Mouse (Mus musculus) intestine, embryonic 15.5 days (tissue): ENCODE data around the gene Pitpnc1. TPM values are rescaled to one million over a fixed set of nuclear protein-coding genes. Genes with fewer than 3 reads are reported as not detected.
A peak's percentile ranks its signal among the peaks of the same experiment; 100 is the strongest.

Experiments used
- ATAC-seq: fragments of 200-750 bp; cut with Nextera tagmentation; 2 replicates; pipeline ENCODE4 v1.8.0; 2017; ENCODE audit warnings: moderate TSS enrichment, moderate library complexity
- H3K27ac ChIP-seq: fragments of 300-500 bp; sonication (generic); 2 replicates; pipeline ENCODE4 v1.5.1; 2015; ENCODE audit warnings: mild to moderate bottlenecking, inconsistent platforms
- H3K27me3 ChIP-seq: fragments of 300-500 bp; sonication (generic); replicated peaks from 2 replicates; pipeline ENCODE4 v1.6.1; 2015; ENCODE audit warnings: inconsistent platforms
- H3K36me3 ChIP-seq: fragments of 300-500 bp; sonication (generic); 2 replicates; pipeline ENCODE4 v1.6.1; 2015; ENCODE audit warnings: inconsistent platforms
- H3K4me1 ChIP-seq: fragments of 300-500 bp; sonication (generic); replicated peaks from 2 replicates; pipeline ENCODE4 v1.6.1; 2015; ENCODE audit warnings: inconsistent platforms
- H3K4me2 ChIP-seq: fragments of 300-500 bp; sonication (generic); replicated peaks from 2 replicates; pipeline ENCODE4 v1.6.1; 2015; ENCODE audit warnings: mild to moderate bottlenecking, inconsistent platforms
- H3K4me3 ChIP-seq: fragments of 300-500 bp; sonication (generic); replicated peaks from 2 replicates; pipeline ENCODE4 v1.5.1; 2015; ENCODE audit warnings: inconsistent platforms
- H3K9ac ChIP-seq: fragments of 300-500 bp; sonication (generic); 2 replicates; pipeline ENCODE4 v1.6.1; 2015; ENCODE audit warnings: inconsistent platforms
- H3K9me3 ChIP-seq: fragments of 300-500 bp; sonication (generic); 2 replicates; pipeline ENCODE4 v1.6.1; 2016; ENCODE audit warnings: inconsistent platforms
- WGBS: fragments of 180-500 bp; shearing (Covaris S2); methylation state at CpG from one replicate; pipeline ENCODE4 v1.1.7; 2015; 5-methylcytosine and 5-hydroxymethylcytosine counted together
- polyA plus RNA-seq: library from polyadenylated mRNA; unstranded; fragments of >200 nt; fragmentation: Nextera tagmentation; extraction: Ambion mirVana; gene quantifications from 2 replicates; pipeline ENCODE4 v1.2.1, GENCODE M21; 2015

The Pitpnc1 gene
- polyA plus RNA-seq, 1 experiment from 2014 or later, result 14.2 TPM

DNA sequence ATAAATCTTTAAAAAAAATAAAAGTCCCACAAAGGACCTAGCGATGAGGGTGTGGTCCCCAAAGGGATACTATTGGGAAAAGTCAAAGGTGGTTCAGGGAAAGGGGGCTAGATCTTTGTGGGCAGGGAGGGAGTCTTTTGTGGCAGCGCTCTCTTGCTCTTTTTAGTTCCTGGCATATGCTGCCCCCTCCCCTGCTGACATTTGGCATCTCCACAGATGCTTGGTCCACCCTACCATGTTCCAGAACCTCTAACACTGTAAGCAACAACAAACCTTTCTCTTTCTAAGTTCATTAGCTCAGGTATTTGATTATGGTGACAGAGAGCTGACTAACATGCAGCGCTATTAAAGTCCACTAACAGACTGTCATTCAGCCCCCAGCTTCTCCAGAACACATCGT lies 145.3 kb downstream of the Pitpnc1 start:
- ATAC-seq, result no peak
- H3K4me1 ChIP-seq, result no peaks in the 10 kb centered on the region
- no peak overlapping the region for H3K27ac ChIP-seq
- 88% methylated on average over 4 of the region's 4 CpGs for WGBS
- H3K9me3 ChIP-seq, result no peaks in the 10 kb centered on the region
- H3K9ac ChIP-seq, result no peak overlapping the region
- no peaks in the 10 kb centered on the region for H3K27me3 ChIP-seq
- H3K4me3 ChIP-seq, result no peak overlapping the region
- no peak overlapping the region for H3K4me2 ChIP-seq
- no peaks in the 10 kb centered on the region for H3K36me3 ChIP-seq

DNA sequence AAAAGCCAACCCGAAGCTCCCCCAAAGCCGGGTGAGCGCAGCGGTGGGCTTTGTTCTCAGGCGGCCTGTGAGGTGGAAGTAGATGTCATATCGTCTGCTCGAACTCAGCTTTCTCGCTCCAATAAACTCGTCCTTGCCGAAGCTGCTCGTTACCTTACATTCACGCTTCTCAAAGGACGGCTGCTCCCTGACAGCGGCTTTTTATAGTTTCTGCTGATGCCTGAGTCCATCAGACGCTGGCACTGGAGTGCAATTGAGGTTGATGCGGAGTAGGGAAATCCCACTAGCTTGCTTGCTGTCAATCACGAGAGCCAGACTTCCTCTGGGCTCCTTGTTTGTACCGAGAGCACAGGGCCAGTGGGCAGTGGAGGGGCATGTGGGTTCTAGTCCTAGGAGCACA lies 147.3 kb downstream of the Pitpnc1 start:
- Histone ChIP-seq H3K4me2 (0 out of 2 replicates have a peak overlapping the region, but pooled peaks have one; percentile 2), H3K9ac (no peak overlapping the region), H3K4me1 (no peaks in the 10 kb centered on the region), H3K9me3 (no peaks in the 10 kb centered on the region), H3K27ac (0 out of 2 replicates have a peak overlapping the region, but pooled peaks have one; percentile 29), H3K27me3 (no peaks in the 10 kb centered on the region), H3K36me3 (no peaks in the 10 kb centered on the region), H3K4me3 (no peak overlapping the region)
- 48% methylated on average over 18 of the region's 18 CpGs for WGBS
- no peak for ATAC-seq

DNA sequence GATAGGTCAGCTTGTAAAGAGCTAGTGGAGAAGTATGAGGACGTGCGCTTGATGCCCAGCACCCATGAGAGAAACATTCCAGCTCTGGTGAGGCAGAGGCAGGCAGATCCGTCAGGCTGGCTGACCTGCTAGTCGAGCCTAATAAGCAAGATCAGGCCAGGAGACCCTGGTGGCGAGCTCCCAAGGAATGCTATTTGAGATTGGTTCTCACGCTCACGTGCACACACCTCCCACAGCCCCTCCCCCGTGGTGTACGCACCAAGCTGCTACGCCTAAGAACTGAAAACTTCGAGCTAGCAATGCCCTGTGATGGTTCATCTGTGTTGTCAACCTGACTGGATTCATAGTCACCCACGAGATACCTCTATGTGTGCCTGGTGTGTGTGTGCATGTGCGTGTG lies 148.3 kb downstream of the Pitpnc1 start:
- Histone ChIP-seq H3K36me3 (no peaks in the 10 kb centered on the region), H3K4me1 (no peaks in the 10 kb centered on the region), H3K27ac (no peak overlapping the region), H3K4me3 (no peak overlapping the region), H3K4me2 (no peak overlapping the region), H3K27me3 (no peaks in the 10 kb centered on the region), H3K9me3 (no peaks in the 10 kb centered on the region), H3K9ac (no peak overlapping the region)
- 92% methylated on average over 13 of the region's 13 CpGs for WGBS
- no peak for ATAC-seq

DNA sequence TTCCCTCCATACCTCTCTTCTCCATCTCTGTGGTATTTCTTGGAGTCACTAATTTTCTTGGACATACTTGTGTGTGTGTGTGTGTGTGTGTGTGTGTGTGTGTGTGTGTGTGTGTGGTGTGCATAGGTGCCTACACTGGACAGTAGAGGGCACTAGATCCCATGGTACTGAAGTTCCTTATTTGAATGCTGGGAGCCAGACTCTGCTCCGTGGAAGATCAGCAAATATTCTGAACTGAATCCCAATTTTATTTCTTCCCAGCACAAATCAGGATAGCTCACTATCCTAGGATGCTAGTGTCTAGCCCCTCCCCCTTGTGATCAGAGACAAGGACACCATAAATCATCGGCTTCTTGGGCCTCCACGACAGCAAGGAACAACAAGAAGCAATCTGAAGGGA lies 148.7 kb downstream of the Pitpnc1 start:
- no peak overlapping the region for H3K9ac ChIP-seq

DNA sequence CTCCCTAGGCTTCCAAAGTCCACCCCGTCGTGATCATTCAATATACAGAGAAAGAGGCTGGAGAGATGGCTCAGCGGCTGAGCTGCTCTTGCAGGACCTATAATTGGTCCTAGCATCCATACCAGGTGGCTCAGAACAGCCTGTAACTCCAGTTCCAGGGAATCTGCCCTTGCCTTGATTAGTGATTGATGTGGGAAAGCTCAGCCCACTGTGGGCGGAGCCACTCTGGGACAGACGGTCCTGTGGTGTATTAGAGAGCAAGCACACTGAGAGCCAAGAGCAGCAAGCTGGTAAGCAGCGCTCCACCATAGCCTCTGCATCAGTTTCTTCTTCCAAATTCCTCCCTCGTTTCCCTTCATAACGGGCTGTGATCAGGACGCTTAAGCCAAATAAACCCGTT lies 150.6 kb downstream of the Pitpnc1 start:
- Histone ChIP-seq H3K9ac (no peak overlapping the region), H3K27ac (no peak overlapping the region), H3K9me3 (no peaks in the 10 kb centered on the region), H3K27me3 (no peaks in the 10 kb centered on the region), H3K4me3 (no peak overlapping the region), H3K36me3 (no peaks in the 10 kb centered on the region), H3K4me1 (no peaks in the 10 kb centered on the region), H3K4me2 (no peak overlapping the region)
- ATAC-seq, result no peak
- WGBS, result 55% methylated on average over 10 of the region's 10 CpGs

More for the DNA sequence above, 148.7 kb downstream of the Pitpnc1 start:
- WGBS, result 90% methylated on average over 3 of the region's 3 CpGs
- Histone ChIP-seq H3K9me3 (no peaks in the 10 kb centered on the region), H3K4me2 (no peak overlapping the region), H3K27me3 (no peaks in the 10 kb centered on the region), H3K36me3 (no peaks in the 10 kb centered on the region), H3K4me3 (no peak overlapping the region), H3K27ac (no peak overlapping the region), H3K4me1 (no peaks in the 10 kb centered on the region)
- ATAC-seq, result no peak

DNA sequence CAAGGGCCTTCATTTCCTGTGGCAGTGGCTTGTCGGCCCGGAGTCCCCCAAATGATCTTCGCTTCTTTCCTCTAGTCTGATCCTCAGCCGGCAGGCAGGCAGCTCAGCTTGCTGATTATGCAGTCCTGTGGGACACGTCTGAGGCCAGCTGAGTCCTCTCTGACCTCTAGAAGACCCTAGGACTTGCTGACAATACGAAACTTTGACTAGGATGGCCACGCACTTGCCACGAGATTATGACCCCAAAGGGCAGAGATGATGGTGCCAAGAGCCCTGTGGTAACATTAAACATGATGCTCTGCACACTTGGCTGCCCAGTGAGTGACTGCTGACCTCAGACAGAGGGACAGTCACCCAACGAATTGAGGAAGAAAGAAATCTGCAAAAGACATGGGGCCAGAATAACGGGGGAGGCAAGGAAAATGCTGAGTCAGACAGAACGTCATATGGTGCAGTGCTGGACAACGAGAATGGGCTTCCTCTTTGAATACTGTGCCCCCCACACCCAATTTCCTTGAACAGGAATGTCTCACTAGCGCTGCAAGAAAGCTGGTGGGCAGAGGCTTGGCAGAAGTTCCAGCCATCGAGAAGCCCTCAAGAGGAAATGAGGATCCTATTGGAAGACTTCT lies 152.7 kb downstream of the Pitpnc1 start:
- no peak overlapping the region for H3K27ac ChIP-seq
- H3K4me1 ChIP-seq, result no peaks in the 10 kb centered on the region
- H3K36me3 ChIP-seq, result 0 out of 2 replicates have a peak, but pooled peaks cover 4% of the 10 kb centered on the region
- no peak overlapping the region for H3K4me2 ChIP-seq
- no peaks in the 10 kb centered on the region for H3K27me3 ChIP-seq
- no peak overlapping the region for H3K4me3 ChIP-seq
- whole genome bisulfite sequencing, result 71% methylated on average over 14 of the region's 14 CpGs
- H3K9me3 ChIP-seq, result no peaks in the 10 kb centered on the region
- H3K9ac ChIP-seq, result no peak overlapping the region
- no peak for ATAC-seq

DNA sequence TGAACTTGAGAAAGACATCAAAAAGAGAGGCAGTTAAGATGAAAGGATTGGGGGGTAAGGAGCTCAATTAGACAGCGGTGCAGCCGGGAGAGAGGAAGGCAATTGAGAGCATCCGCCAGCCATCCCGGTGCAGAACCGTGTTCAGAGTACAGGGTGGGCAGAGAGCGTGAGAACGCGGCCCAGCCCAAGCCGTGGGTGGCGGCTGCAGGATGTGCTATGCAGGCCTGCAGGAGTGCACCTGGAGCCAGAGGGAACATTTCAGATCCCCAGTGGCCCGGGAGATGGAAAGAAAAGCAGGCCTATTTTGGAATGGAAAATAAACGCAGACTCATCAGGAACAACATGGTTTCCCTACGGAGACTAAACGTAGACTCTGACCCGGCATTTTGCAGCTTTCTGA lies 155.0 kb downstream of the Pitpnc1 start:
- Histone ChIP-seq H3K9me3 (no peaks in the 10 kb centered on the region), H3K27ac (no peak overlapping the region), H3K4me1 (no peaks in the 10 kb centered on the region), H3K4me3 (no peak overlapping the region), H3K4me2 (no peak overlapping the region), H3K36me3 (0 out of 2 replicates have a peak, but pooled peaks cover 4% of the 10 kb centered on the region), H3K27me3 (no peaks in the 10 kb centered on the region), H3K9ac (no peak overlapping the region)
- no peak for ATAC-seq
- WGBS, result 72% methylated on average over 15 of the region's 15 CpGs

DNA sequence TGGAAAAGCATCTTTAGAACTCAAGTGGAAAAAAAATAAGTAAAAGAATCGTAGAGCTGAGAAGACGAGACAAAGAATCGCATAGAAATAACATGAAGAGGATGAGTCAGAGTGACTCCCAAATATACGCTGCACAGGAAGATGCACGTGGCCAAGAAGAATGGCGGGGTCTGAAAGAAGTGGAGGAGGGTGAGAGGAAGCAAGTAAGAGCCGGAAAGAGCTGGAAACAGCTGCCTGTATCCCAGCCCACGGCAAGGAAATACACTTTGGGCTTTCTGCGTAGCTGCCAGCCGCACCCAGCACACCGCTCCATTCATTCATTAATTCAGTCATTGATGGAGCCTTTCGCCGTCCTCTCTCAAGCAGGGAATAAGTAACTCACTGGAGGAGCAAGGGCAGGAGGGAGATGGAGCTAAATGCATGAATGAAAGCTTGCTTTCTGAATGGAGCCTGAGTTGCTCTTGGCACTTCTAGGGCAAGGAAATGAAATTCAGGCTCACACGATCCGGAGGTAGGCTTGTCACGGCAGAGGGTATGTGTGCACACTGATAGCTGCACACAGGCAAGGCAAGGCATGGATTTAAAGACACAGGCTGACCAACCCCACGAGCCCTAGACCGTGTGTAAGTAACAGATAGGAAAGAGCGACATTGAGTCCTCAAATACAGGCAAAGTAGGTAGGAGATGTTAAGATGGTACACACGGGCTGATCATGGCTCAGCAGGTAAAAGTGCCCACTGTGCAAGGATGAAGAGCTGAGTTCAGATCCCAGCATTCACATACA lies 160.0 kb downstream of the Pitpnc1 start:
- H3K4me1 ChIP-seq, result no peaks in the 10 kb centered on the region
- H3K36me3 ChIP-seq, result 0 out of 2 replicates have a peak, but pooled peaks cover 4% of the 10 kb centered on the region
- no peaks in the 10 kb centered on the region for H3K9me3 ChIP-seq
- H3K4me2 ChIP-seq, result no peak overlapping the region
- ATAC-seq, result no peak
- whole genome bisulfite sequencing, result 65% methylated on average over 20 of the region's 20 CpGs
- H3K4me3 ChIP-seq, result no peak overlapping the region
- H3K27ac ChIP-seq, result no peak overlapping the region
- H3K9ac ChIP-seq, result no peak overlapping the region
- no peaks in the 10 kb centered on the region for H3K27me3 ChIP-seq

DNA sequence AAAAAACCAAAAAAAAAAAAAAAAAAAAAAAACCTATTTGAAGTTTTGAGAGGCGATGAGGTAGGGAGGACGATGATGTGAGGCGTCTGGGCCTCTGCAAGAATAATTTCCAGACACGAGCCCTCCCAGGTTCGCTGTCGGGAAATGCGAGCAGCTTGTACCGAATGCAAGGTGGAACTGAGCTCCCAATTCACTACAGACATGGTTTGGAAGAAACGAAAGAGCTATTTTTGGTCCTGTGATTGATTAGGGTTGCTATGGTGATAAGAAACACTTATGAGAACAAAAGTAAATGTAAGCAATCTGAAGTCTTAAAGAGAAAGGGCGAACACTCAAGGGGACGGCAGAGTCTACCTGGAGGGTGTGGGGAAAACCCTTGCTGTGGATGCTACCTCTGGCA lies 164.3 kb downstream of the Pitpnc1 start:
- Histone ChIP-seq H3K27me3 (no peaks in the 10 kb centered on the region), H3K27ac (no peak overlapping the region), H3K4me3 (no peak overlapping the region), H3K4me2 (no peak overlapping the region), H3K9me3 (no peaks in the 10 kb centered on the region), H3K9ac (no peak overlapping the region), H3K4me1 (no peaks in the 10 kb centered on the region), H3K36me3 (no peaks in the 10 kb centered on the region)
- ATAC-seq, result no peak
- WGBS, result 61% methylated on average over 11 of the region's 11 CpGs

DNA sequence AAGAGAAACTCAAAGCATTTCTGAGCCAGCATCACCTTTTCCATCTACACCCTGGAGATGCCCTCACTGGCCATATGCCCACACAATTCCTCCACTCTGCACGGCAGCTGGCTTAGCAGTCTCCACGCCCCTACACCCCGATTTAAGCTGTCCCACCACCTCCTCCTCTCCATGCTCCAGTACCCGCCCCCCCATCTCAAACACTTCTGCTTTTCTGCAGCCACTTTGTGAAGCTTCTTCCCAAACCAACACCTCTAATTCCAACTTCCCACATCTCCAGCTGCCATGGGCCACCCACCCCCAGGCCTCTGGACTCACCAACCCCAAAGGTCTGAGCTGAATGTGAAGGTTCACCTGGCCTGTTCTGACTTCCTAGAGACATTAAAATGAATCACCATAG lies 168.4 kb downstream of the Pitpnc1 start:
- Histone ChIP-seq H3K27ac (no peak overlapping the region), H3K4me3 (no peak overlapping the region), H3K4me1 (no peaks in the 10 kb centered on the region), H3K4me2 (no peak overlapping the region), H3K36me3 (no peaks in the 10 kb centered on the region), H3K9me3 (no peaks in the 10 kb centered on the region), H3K9ac (no peak overlapping the region), H3K27me3 (no peaks in the 10 kb centered on the region)
- no peak for ATAC-seq
- 94% methylated on average over 4 of the region's 4 CpGs for WGBS

DNA sequence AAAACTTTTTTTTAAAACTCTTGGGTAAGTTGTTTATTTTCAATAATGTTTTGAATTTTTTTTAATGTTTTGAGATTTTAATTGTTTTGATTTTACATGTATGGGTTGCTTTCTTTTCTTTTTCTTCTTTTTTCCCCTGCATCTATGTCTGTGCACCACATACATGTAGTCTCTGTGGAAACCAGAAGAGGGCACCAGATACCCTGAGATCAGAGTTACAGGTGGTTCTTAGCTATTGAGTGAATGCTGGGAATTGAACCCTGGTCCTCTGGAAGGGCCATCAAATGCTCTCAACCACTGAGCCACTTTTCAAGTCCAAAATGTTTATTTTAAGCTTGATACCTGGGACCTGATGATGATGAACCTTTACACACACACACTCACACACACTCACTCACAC lies 170.3 kb downstream of the Pitpnc1 start:
- Histone ChIP-seq H3K9ac (no peak overlapping the region), H3K4me2 (no peak overlapping the region), H3K27me3 (no peaks in the 10 kb centered on the region), H3K9me3 (no peaks in the 10 kb centered on the region), H3K4me1 (no peaks in the 10 kb centered on the region), H3K27ac (no peak overlapping the region), H3K36me3 (no peaks in the 10 kb centered on the region), H3K4me3 (no peak overlapping the region)
- ATAC-seq, result no peak

DNA sequence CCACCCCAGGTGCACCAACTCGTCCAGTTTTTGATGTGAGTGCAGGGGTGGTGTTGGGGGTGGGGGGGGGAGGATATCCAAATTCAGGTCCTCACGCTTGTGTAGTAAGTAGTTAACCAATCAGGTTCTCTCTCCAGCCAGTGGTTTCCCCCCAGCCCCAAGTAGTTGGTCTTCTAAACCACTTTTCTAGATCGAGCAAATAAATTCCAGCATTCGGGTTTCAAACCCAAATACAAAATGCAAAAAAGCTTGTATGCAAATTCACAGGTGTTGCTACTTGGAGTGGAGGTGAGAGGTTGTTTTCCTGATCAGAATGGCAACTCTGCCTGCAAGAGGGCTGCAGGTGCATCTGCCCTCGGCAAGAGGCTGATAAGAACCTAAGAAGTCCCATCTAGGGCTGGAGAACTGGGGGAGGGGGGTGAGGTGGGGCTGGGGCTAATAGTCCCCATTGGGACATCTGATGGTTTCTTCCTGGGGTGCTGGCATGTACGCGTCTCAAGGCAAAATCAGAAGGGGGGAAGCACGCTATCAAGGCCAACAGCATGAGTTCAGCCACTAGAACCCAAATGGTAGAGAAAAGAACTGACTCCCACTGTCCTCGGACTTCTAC lies 170.9 kb downstream of the Pitpnc1 start:
- Histone ChIP-seq H3K9ac (no peak overlapping the region), H3K4me1 (no peaks in the 10 kb centered on the region), H3K27ac (no peak overlapping the region), H3K27me3 (no peaks in the 10 kb centered on the region), H3K4me3 (no peak overlapping the region), H3K36me3 (no peaks in the 10 kb centered on the region), H3K4me2 (no peak overlapping the region), H3K9me3 (no peaks in the 10 kb centered on the region)
- WGBS, result 87% methylated on average over 9 of the region's 9 CpGs
- no peak for ATAC-seq
